Mouse (Mus musculus) naive thymus-derived CD4-positive, alpha-beta T cell, adult 2 months (primary cell): ENCODE results near the gene Bmp5.
"Not testable (repeated sequence)": the region's sequence is repeated elsewhere in the genome, so short reads cannot be mapped to it uniquely, and the experiment has no call there.

Source experiments
- DNase-seq: peaks from one replicate; pipeline ENCODE4 v3.0.0-alpha.2; 2011; ENCODE audit warnings: low read depth

The Bmp5 gene

GRCm38 (mm10) chr9:75775129-75775845, at the start of gene Bmp5:
Gene Bmp5 (plus strand): TSS chr9:75775364.
- no peak for DNase-seq

GRCm38 (mm10) chr9:75760075-75760474, 15.1 kb upstream of the Bmp5 start:
- peak; percentile 4 for DNase-seq

- no peak for DNase-seq
Measured at GRCm38 (mm10) chr9:75761567-75761966, 13.6 kb upstream of the Bmp5 start.

GRCm38 (mm10) chr9:75762487-75762886, 12.7 kb upstream of the Bmp5 start:
- DNase-seq: no peak

GRCm38 (mm10) chr9:75764792-75765191, 10.4 kb upstream of the Bmp5 start:
- no peak for DNase-seq

GRCm38 (mm10) chr9:75766521-75766920, 8.6 kb upstream of the Bmp5 start:
- DNase-seq: no peak

GRCm38 (mm10) chr9:75769042-75769441, 6.1 kb upstream of the Bmp5 start:
- no peak for DNase-seq

- DNase-seq: no peak
Measured at GRCm38 (mm10) chr9:75776153-75776552, 989 bp downstream of the Bmp5 start.

- DNase-seq: no peak
Measured at GRCm38 (mm10) chr9:75778762-75779346, 3.7 kb downstream of the Bmp5 start.

- DNase-seq: no peak
Measured at GRCm38 (mm10) chr9:75780558-75781276, 5.6 kb downstream of the Bmp5 start.

GRCm38 (mm10) chr9:75781600-75781999, 6.4 kb downstream of the Bmp5 start:
- no peak for DNase-seq

GRCm38 (mm10) chr9:75783573-75783972, 8.4 kb downstream of the Bmp5 start:
- DNase-seq: no peak

- no peak for DNase-seq
Measured at GRCm38 (mm10) chr9:75785959-75786358, 10.8 kb downstream of the Bmp5 start.

- no peak for DNase-seq
Measured at GRCm38 (mm10) chr9:75787121-75787520, 12.0 kb downstream of the Bmp5 start.

GRCm38 (mm10) chr9:75789879-75790428, 14.8 kb downstream of the Bmp5 start:
- no peak for DNase-seq

- no peak for DNase-seq
Measured at GRCm38 (mm10) chr9:75804940-75805339, 29.8 kb downstream of the Bmp5 start.

- DNase-seq: not testable (repeated sequence)
Measured at GRCm38 (mm10) chr9:75808179-75808578, 33.0 kb downstream of the Bmp5 start.

- no peak for DNase-seq
Measured at GRCm38 (mm10) chr9:75808659-75809058, 33.5 kb downstream of the Bmp5 start.

- no peak for DNase-seq
Measured at GRCm38 (mm10) chr9:75815161-75815560, 40.0 kb downstream of the Bmp5 start.

GRCm38 (mm10) chr9:75818400-75818799, 43.2 kb downstream of the Bmp5 start:
- DNase-seq: no peak

- DNase-seq: no peak
Measured at GRCm38 (mm10) chr9:75832468-75832867, 57.3 kb downstream of the Bmp5 start.

- no peak for DNase-seq
Measured at GRCm38 (mm10) chr9:75833189-75833732, 58.1 kb downstream of the Bmp5 start.

- DNase-seq: no peak
Measured at GRCm38 (mm10) chr9:75839450-75839849, 64.3 kb downstream of the Bmp5 start.
